Mouse (Mus musculus) kidney, postnatal 14 days (tissue): ENCODE measurements around the gene Agbl4.

Experiments
- DNase-seq: peaks from one replicate; pipeline ENCODE4 v3.0.0; 2022; ENCODE audit warnings: mixed read lengths

Gene Agbl4

GRCm38 (mm10) chr4:111504952-111505351 is 1107.5 kb downstream of the Agbl4 start:
- DNase-seq, result no peak

GRCm38 (mm10) chr4:111510129-111510528 is 1112.7 kb downstream of the Agbl4 start:
- peak; percentile 27 for DNase-seq

GRCm38 (mm10) chr4:111513921-111514320 is 1116.5 kb downstream of the Agbl4 start:
- no peak for DNase-seq

GRCm38 (mm10) chr4:111516136-111516535 is 1118.7 kb downstream of the Agbl4 start:
- no peak for DNase-seq

- no peak for DNase-seq
These were observed 1119.8 kb downstream of the Agbl4 start for GRCm38 (mm10) chr4:111517063-111517792.

- no peak for DNase-seq
These were observed 1120.7 kb downstream of the Agbl4 start for GRCm38 (mm10) chr4:111518191-111518590.

- DNase-seq, result no peak
These were observed 1121.8 kb downstream of the Agbl4 start for GRCm38 (mm10) chr4:111519267-111519666.

GRCm38 (mm10) chr4:111520006-111520405 is 1122.5 kb downstream of the Agbl4 start:
- no peak for DNase-seq

GRCm38 (mm10) chr4:111522974-111523373 is 1125.5 kb downstream of the Agbl4 start:
- DNase-seq, result no peak

GRCm38 (mm10) chr4:111528961-111529360 is 1131.5 kb downstream of the Agbl4 start:
- no peak for DNase-seq

- no peak for DNase-seq
These were observed 1132.5 kb downstream of the Agbl4 start for GRCm38 (mm10) chr4:111529996-111530395.

GRCm38 (mm10) chr4:111530537-111530936 is 1133.1 kb downstream of the Agbl4 start:
- no peak for DNase-seq

- DNase-seq, result no peak
These were observed 1147.2 kb downstream of the Agbl4 start for GRCm38 (mm10) chr4:111544684-111545083.

GRCm38 (mm10) chr4:111546009-111546408 is 1148.5 kb downstream of the Agbl4 start:
- DNase-seq, result no peak

- no peak for DNase-seq
These were observed 1158.0 kb downstream of the Agbl4 start for GRCm38 (mm10) chr4:111555426-111555825.

- DNase-seq, result no peak
These were observed 1179.8 kb downstream of the Agbl4 start for GRCm38 (mm10) chr4:111577087-111577773.

- no peak for DNase-seq
These were observed 1181.8 kb downstream of the Agbl4 start for GRCm38 (mm10) chr4:111579115-111579862.

GRCm38 (mm10) chr4:111579863-111580224 is 1182.4 kb downstream of the Agbl4 start:
- DNase-seq, result no peak

GRCm38 (mm10) chr4:111580239-111580638 is 1182.8 kb downstream of the Agbl4 start:
- DNase-seq, result no peak

- no peak for DNase-seq
These were observed 1186.2 kb downstream of the Agbl4 start for GRCm38 (mm10) chr4:111583562-111584237.

GRCm38 (mm10) chr4:111584286-111584685 is 1186.8 kb downstream of the Agbl4 start:
- DNase-seq, result no peak

- no peak for DNase-seq
These were observed 1190.8 kb downstream of the Agbl4 start for GRCm38 (mm10) chr4:111588211-111588610.
